36 mouse cellular contexts compared by ENCODE assay signal in genomic region chr7:128362916-128363315, GRCm38 (mm10). TPM values are rescaled to one million over a fixed set of nuclear protein-coding genes. Genes with fewer than 3 reads are reported as not detected.
DNase-seq lines count a peak whose midpoint lies in the region; ATAC-seq and TF ChIP-seq lines count a peak whose summit lies in the region.
"Had no signal": no experiment of that assay in that cellular context is flagged by ENCODE, and none has a peak within 500 bp of the region (broad histone marks: within the 10 kb centered on the region; RNA-seq: fewer than 3 reads in every experiment).

No protein-coding gene starts in this region.

- no peak overlapping the region for H3K9ac ChIP-seq in lung, postnatal 0 days (replicated peaks; ENCODE audit: low read depth)
- H3K9ac ChIP-seq: embryonic facial prominence, embryonic 12.5 days; kidney, embryonic 15.5 days; limb, embryonic 13.5 days; midbrain, embryonic 13.5 days; neural tube, embryonic 13.5 days; stomach, embryonic 15.5 days had no signal

- no peaks in the 10 kb centered on the region for H3K36me3 ChIP-seq in lung, postnatal 0 days (ENCODE audit: insufficient read depth, low read length)
- H3K36me3 ChIP-seq: embryonic facial prominence, embryonic 12.5 days; kidney, embryonic 15.5 days; limb, embryonic 13.5 days; midbrain, embryonic 13.5 days; neural tube, embryonic 13.5 days; stomach, embryonic 15.5 days had no signal

- no peak for ATAC-seq in lung, postnatal 0 days
- ATAC-seq: forebrain, embryonic 16.5 days; hindbrain, embryonic 16.5 days; midbrain, embryonic 13.5 days; Patski had no signal

- no peak overlapping the region for H3K27ac ChIP-seq in lung, postnatal 0 days (ENCODE audit: low read length)
- H3K27ac ChIP-seq: embryonic facial prominence, embryonic 12.5 days; heart, adult 2 months; kidney, embryonic 15.5 days; layer of hippocampus, adult 2 months; left cerebral cortex, adult 2 months; limb, embryonic 13.5 days; macrophage; midbrain, embryonic 13.5 days; neural tube, embryonic 13.5 days; stomach, embryonic 15.5 days had no signal

- no peak overlapping the region for H3K4me3 ChIP-seq in lung, postnatal 0 days (ENCODE audit: low read depth, low read length)
- H3K4me3 ChIP-seq: embryonic facial prominence, embryonic 12.5 days; heart, adult 2 months; kidney, embryonic 15.5 days; layer of hippocampus, adult 2 months; left cerebral cortex, adult 2 months; limb, embryonic 13.5 days; midbrain, embryonic 13.5 days; neural tube, embryonic 13.5 days; stomach, embryonic 15.5 days had no signal

- H3K4me1 ChIP-seq in lung, postnatal 0 days (ENCODE audit: insufficient read depth, low read depth, low read length): peaks cover 5% of the 10 kb centered on the region; the same call in 1 of the 2 replicates
- H3K4me1 ChIP-seq: embryonic facial prominence, embryonic 12.5 days; kidney, embryonic 15.5 days; limb, embryonic 13.5 days; midbrain, embryonic 13.5 days had no signal

- no peak for TF ChIP-seq CTCF in lung, postnatal 0 days (IDR thresholded peaks at IDR 0.05)

- WGBS in lung, postnatal 0 days: 56% methylated on average over 4 of the region's 4 CpGs

- intact Hi-C loops in gastrocnemius, postnatal 14 days (cut with DNase I; ENCODE audit: low total_unique reads): no loop called here

- peak; percentile 3 for DNase-seq in gastrocnemius, postnatal 14 days
- DNase-seq in gastrocnemius, adult 18-20 months (ENCODE audit: low spot score): no peak
- DNase-seq in lung, postnatal 0 days (ENCODE audit: low spot score): peak; percentile 41
- no peak for DNase-seq in lung, adult 18-20 months
- DNase-seq in urinary bladder, postnatal 10 days (ENCODE audit: low spot score): peak; percentile 3
- no peak for DNase-seq in urinary bladder, postnatal 36 days (ENCODE audit: low spot score in 2 of 2)
- no peak for DNase-seq in c-Kit-positive CD71-positive TER-119-positive erythroid progenitor cells, embryonic 14.5 days (ENCODE audit: low spot score)
- DNase-seq in frontal cortex, adult 2 months (ENCODE audit: extremely low spot score in 1 of 2, low spot score in 1 of 2): no peak
- DNase-seq: adrenal gland, postnatal 10 days; cerebellum, adult 11 months; cerebellum, adult 9-10 months; cerebellum, postnatal 36 days; gastrocnemius, postnatal 10 days; heart, postnatal 14 days; kidney, adult 18-20 months; kidney, postnatal 36 days; retina, postnatal 1 day; right cerebral cortex, postnatal 14 days; thymus, adult 18-20 months; thymus, postnatal 25 days had no signal

- no peak for TF ChIP-seq EP300 in lung, postnatal 0 days (IDR thresholded peaks at IDR 0.05)

- no peak overlapping the region for H3K4me2 ChIP-seq in lung, postnatal 0 days (replicated peaks; ENCODE audit: low read depth, low read length)
- H3K4me2 ChIP-seq: embryonic facial prominence, embryonic 12.5 days; kidney, embryonic 15.5 days; limb, embryonic 13.5 days; liver, embryonic 11.5 days; midbrain, embryonic 13.5 days; neural tube, embryonic 13.5 days; stomach, embryonic 15.5 days had no signal

- H3K27me3 ChIP-seq in lung, postnatal 0 days (replicated peaks; ENCODE audit: insufficient read depth, low read length): no peaks in the 10 kb centered on the region
- H3K27me3 ChIP-seq: CH12.LX; embryonic facial prominence, embryonic 12.5 days; kidney, embryonic 15.5 days; limb, embryonic 13.5 days; midbrain, embryonic 13.5 days; neural tube, embryonic 13.5 days; Patski; stomach, embryonic 15.5 days had no signal

- H3K9me3 ChIP-seq in lung, postnatal 0 days (ENCODE audit: low read length): no peaks in the 10 kb centered on the region
- H3K9me3 ChIP-seq: embryonic facial prominence, embryonic 12.5 days; G1E; kidney, embryonic 15.5 days; limb, embryonic 13.5 days; midbrain, embryonic 13.5 days; neural tube, embryonic 13.5 days; stomach, embryonic 15.5 days had no signal

RNA-seq across cellular contexts. Expression of gene Rgs10, which starts 55.6 kb away (rescaled TPM):
- total RNA-seq in gastrocnemius, postnatal 14 days (2021): 1 to 10 TPM; 5.4 to 6.1 TPM
- total RNA-seq in gastrocnemius, adult 18-20 months (2021): 1 to 10 TPM; 2.0 to 3.4 TPM
- polyA plus RNA-seq in lung, postnatal 0 days (2015; fragmentation: Nextera tagmentation; extraction: Ambion mirVana): 38.7 and 43.1 TPM in 2 replicates
- 64.0 and 67.7 TPM in 2 replicates for polyA plus RNA-seq in frontal cortex, adult 2 months (2012; rRNA removed)

Comparison
In these comparisons a context has a peak if more than half of its experiments do, and no peak if none do; other contexts are left out.
1. DNase-seq: peak in gastrocnemius, postnatal 14 days (single experiment), lung, postnatal 0 days (single experiment) and urinary bladder, postnatal 10 days (single experiment); none in gastrocnemius, adult 18-20 months (single experiment), lung, adult 18-20 months (0 of 2), urinary bladder, postnatal 36 days (0 of 2), c-Kit-positive CD71-positive TER-119-positive erythroid progenitor cells, embryonic 14.5 days (single experiment) and frontal cortex, adult 2 months (0 of 2).